Mouse (Mus musculus): Measurements from ENCODE around the gene Kctd2.
"Not testable (repeated sequence)": the region's sequence is repeated elsewhere in the genome, so short reads cannot be mapped to it uniquely, and the experiment has no call there.

Gene Kctd2

DNA sequence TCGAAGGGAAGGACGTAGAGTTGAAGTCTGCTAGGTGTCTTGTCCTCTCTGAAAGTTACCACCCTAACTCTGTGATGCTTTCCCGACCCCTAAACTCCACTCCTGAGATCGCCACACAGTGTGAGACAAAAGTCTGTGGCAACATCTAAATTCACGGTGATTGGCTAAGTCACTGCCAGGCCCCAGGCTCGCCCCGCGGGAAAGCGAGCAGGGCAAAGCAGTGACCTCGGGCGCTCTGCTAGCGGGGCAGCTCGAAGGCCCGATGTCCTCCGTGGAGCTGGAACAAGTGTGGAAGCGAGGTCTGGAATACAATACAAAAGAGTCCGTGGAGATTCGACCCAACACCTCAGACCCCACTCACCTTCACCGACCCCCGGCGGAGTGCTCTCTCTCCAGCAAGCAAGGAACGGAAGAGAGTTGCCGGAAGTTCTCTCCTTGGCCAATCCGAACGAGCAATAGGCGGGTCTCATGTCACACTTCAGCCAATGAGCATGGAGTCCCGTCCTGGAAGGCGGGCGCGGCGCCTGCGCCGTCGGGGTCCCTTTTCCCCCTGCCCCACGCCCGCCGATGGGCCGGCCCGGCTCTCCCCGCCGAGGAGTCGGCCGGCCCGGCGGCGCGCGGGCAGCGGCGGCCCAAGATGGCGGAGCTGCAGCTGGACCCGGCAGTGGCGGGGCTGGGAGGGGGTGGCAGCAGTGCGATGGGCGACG, at the start of gene Kctd2, which contains the start of gene Atp5h:
Kctd2 (plus strand) TSS at position 598 of the 707 bp plus-strand sequence.
Atp5h (minus strand) TSS at position 432 of the 707 bp plus-strand sequence.
- DNase-seq (ENCODE audit: low spot score): peak; percentile 96

DNA sequence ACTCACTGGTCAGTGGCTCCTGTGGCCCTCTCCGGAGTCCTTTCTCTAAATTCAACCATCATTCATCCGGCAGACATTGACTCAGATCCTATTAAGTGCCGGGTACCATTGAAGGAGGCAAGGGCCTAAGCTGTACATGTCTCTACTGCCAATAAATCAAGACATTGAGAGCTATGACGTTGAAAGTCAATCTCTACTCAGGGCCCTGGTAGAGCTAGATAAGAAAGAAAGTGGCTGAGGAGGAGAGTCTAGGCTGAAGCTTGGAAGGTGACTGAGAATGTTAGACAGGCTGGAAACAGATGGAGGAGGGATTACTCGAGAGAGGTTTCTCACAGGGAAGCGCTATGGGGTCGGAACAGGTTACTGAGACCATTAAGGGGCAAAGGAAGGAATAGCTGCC, 49.6 kb upstream of the Kctd2 start:
- DNase-seq (ENCODE audit: low spot score): no peak

- DNase-seq (ENCODE audit: low spot score): no peak
Measured at GRCm38 (mm10) chr11:115371354-115371753, 48.6 kb upstream of the Kctd2 start.

- no peak for DNase-seq (ENCODE audit: low spot score)
Measured at GRCm38 (mm10) chr11:115372015-115372414, 47.9 kb upstream of the Kctd2 start.

- no peak for DNase-seq (ENCODE audit: low spot score)
Measured at GRCm38 (mm10) chr11:115372737-115373136, 47.2 kb upstream of the Kctd2 start.

- no peak for DNase-seq (ENCODE audit: low spot score)
Measured at GRCm38 (mm10) chr11:115373805-115374694, 45.9 kb upstream of the Kctd2 start.

- DNase-seq (ENCODE audit: low spot score): no peak
Measured at GRCm38 (mm10) chr11:115374695-115375425, 45.1 kb upstream of the Kctd2 start.

- DNase-seq (ENCODE audit: low spot score): no peak
Measured at GRCm38 (mm10) chr11:115376722-115377121, 43.2 kb upstream of the Kctd2 start.

DNA sequence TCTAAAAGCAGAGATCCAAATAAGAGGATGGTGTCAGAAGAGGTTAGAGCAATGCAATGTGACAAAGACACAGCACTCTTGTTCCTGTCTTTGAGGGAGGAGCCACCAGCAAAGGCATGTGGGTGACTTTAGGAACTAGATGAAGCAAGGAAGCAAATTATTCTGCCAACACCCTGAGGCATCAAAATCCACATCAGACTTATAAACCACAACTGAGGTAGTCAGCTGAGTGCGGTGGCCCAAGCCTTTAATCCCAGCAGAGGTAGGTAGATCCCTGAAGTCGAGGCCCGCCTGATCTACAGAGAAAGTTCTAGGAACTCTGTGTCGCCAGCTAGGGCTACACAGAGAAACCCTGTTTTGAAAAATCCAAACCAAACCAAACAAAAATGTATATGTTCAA, 42.7 kb upstream of the Kctd2 start:
- no peak for DNase-seq (ENCODE audit: low spot score)

DNA sequence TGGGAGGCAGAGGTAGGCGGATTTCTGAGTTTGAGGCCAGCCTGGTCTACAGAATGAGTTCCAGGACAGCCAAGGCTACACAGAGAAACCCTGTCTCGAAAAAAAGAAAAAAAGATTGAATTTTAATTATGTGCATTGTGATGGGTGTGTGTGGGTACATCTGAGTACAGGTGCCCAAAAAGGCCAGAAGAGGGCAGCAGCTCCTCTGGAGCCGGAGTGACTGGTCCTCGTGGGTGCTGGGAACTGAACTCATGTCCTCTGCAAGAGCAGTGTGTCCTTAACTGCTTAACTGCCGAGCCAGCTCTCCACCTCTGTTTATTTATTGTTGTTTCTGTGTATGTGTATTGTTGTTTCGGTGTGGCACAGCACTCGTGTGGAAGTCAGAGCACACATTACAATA, 42.1 kb upstream of the Kctd2 start:
- no peak for DNase-seq (ENCODE audit: low spot score)

DNA sequence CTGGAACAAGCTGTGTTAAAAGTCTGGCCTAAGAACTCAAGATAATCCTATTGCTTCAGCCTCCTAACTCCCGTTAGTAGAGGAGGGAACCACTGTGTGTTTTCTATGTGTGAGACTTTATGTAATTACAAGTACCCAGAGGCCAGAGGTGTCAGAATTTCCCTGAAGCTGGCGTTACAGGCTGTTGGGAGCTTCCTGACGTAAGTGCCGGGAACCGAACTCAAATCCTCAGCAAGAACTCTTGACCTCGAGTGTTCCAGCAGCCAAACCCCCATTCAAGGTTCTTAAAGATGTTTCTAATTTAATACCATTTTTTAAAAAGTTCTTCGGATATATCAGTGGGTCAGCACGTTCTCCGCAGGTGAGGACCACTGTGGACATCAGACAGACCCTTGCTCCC, 38.7 kb upstream of the Kctd2 start:
- no peak for DNase-seq (ENCODE audit: low spot score)

DNA sequence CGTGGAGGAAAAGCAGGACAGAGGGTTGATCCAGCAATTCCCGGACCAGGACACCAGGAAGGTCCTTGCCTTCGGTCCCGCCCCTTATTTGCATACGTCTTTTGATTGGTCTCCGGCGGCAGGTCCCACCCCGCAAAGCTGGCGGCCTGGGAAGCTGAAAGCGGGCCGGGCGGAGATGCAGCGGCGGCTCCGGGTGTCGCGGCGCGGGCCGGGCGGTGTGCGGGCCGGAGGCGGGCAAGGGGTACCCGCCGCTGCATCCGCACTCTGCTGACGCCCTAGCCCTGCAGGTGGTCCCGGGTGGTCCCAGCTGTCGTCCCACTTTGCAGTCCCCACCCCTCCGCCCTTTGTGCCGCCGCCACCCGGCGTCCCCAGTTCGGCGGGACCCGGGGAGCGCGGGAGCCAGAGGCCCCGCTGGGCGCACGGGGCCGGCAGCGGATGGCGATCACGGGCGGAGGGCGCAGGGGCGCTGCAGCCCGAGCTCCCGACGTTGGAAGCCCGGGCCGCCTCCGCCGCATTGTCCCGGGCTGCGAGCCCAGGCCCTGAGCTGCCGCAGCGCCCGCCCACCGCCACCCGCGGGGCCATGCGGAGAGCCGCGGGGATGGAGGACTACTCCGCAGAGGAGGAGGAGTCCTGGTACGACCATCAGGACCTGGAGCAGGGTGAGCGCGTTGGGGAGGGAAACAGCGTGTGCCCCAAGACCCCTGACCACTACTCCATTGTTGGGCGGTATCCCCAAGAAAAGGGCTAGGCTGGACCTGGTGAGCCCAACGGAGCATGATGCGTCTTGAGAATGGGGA, 38.0 kb upstream of the Kctd2 start, which contains the start of gene Cdr2l:
Cdr2l (plus strand) TSS at position 174 of the 797 bp plus-strand sequence.
- DNase-seq (ENCODE audit: low spot score): peak; percentile 42

GRCm38 (mm10) chr11:115382891-115383290, 37.0 kb upstream of the Kctd2 start:
- DNase-seq (ENCODE audit: low spot score): no peak

DNA sequence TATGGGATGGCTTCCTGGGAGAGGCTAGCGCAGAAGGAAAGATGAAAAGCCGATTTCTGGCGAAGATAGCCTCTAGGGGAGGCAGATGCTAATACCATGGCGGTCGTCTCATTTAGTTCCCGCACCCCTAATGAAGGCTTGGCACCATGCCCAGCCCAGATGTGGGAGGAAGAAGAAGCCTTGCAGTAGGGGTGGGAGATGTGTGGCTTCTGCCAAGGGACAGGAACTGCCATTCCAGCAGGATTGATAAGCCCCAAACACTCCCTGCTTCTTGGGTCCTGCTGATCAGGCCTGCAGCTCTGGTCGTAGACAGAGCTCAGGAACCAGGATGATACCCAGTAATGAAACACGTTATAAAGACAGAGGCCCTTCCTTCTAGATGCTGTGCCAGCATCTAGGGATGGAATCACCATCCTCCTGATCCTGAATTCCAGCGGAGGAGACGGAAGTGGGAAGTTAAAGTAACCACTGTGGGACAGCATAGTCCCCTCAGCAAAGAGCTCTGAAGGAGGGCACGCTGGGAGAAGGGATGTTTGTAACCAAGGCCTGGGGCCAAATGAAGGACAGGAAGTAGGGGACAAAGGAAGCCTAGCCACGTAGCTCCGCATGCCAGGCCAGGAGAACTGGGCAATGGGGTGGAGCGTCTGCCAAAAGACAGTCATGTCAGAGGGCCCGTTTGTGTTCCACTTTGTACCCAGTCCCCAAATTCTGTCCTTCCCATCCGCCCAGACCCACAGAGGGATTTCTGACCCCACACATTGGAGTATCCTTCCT, 36.0 kb upstream of the Kctd2 start:
- no peak for DNase-seq (ENCODE audit: low spot score)

GRCm38 (mm10) chr11:115384587-115384986, 35.3 kb upstream of the Kctd2 start:
- no peak for DNase-seq (ENCODE audit: low spot score)

DNA sequence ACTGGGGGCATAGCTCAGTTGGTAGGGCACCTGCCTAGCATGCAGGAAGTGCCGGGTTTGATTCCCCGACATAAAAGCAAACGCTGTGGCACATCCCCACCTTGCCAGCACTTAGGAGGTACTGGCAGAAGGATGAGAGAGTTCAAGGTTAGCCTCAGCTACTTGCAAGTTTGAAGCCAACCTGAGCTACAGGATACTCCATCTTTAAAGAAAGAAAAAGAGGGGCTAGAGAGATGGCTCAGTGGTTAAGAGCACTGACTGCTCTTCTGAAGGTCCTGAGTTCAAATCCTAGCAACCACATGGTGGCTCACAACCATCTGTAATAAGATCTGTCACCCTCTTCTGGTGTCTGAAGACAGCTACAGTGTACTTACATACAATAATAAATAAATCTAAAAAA, 33.1 kb upstream of the Kctd2 start:
- DNase-seq (ENCODE audit: low spot score): not testable (repeated sequence)

- DNase-seq (ENCODE audit: low spot score): no peak
Measured at GRCm38 (mm10) chr11:115391358-115391757, 28.6 kb upstream of the Kctd2 start.

DNA sequence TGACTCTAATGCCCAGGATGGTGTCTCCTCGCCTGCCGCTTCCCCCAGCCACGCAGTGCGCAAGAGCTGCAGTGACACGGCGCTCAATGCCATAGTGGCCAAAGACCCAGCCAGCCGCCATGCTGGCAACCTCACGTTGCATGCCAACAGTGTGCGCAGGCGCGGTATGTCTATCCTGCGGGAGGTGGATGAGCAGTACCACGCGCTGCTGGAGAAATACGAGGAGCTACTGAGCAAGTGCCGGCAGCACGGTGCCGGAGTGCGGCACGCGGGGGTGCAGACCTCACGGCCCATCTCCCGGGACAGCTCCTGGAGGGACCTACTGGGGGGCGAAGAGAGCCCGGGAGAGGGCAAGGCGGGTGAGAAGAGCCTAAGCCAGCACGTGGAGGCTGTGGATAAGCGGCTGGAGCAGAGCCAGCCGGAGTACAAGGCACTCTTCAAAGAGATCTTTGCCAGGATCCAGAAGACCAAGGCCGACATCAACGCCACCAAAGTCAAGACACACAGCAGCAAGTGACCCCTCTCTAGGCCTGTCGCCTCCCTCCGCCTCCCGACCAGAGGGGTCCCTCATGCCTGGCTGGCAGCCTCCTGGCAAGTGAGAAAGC, 26.1 kb upstream of the Kctd2 start:
- DNase-seq (ENCODE audit: low spot score): no peak

- DNase-seq (ENCODE audit: low spot score): no peak
Measured at GRCm38 (mm10) chr11:115398085-115398484, 21.8 kb upstream of the Kctd2 start.

GRCm38 (mm10) chr11:115400126-115400525, 19.8 kb upstream of the Kctd2 start:
- DNase-seq (ENCODE audit: low spot score): no peak

Data from T-cell, adult 2 months (primary cell).